Mouse (Mus musculus): Measurements from ENCODE around the gene Rnls. TPM values are rescaled to one million over a fixed set of nuclear protein-coding genes. Genes with fewer than 3 reads are reported as not detected.

The Rnls gene
- polyA plus RNA-seq, 1 experiment from 2014 or later, result 3.1 TPM

DNA sequence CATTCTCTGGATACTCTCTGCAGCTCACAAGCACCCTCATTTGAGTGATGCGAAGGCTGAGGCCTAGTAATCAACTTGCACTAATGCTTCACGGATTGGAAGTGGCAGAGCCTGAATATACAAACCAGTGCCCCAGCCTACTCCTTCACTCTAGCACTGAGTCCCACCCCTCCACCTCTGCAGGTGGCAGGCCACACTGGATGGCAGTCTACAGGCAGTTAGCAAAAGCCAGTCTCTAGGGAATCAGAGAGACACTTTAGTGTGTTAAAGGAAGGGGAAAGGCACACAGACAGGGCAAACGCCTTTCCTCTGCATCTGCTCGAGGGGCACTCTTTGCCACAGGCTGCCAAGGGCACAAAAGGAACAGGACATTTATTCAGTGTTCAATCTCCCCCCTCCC lies 304.1 kb downstream of the Rnls start:
- WGBS (ENCODE audit: insufficient replicate concordance), result 66% methylated on average over 4 of the region's 4 CpGs

More for the DNA sequence above, 304.1 kb downstream of the Rnls start:
- no peak for TF ChIP-seq CTCF (IDR thresholded peaks at IDR 0.05; ENCODE audit: low read depth)
- no peak for TF ChIP-seq EP300 (IDR thresholded peaks at IDR 0.05; ENCODE audit: low read depth)
- no peak overlapping the region for H3K4me3 ChIP-seq (ENCODE audit: low read depth, low read length)
- H3K9me3 ChIP-seq (ENCODE audit: low read length), result no peaks in the 10 kb centered on the region
- H3K36me3 ChIP-seq (replicated peaks; ENCODE audit: insufficient read depth, low read length), result no peaks in the 10 kb centered on the region
- ATAC-seq, result peak; percentile 62
- H3K27me3 ChIP-seq (ENCODE audit: insufficient read depth, low read length), result no peaks in the 10 kb centered on the region
- H3K27ac ChIP-seq (ENCODE audit: low read depth), result peak overlapping the region; percentile 39; the same call in 1 of the 2 replicates
- H3K4me2 ChIP-seq (ENCODE audit: low read depth, low read length), result no peak overlapping the region
- peaks cover 2% of the 10 kb centered on the region; the same call in 1 of the 2 replicates for H3K4me1 ChIP-seq (ENCODE audit: insufficient read depth)
- H3K9ac ChIP-seq (replicated peaks), result no peak overlapping the region
- DNase-seq, result no peak

Small RNAs within 50 kb of the gene (microRNA-seq; reads per million reads assigned to microRNA genes)
- 4.1 reads per million, percentile 3 among the genes with 10 or more reads in this experiment for gene Mir3970

Other genes with a start within 250 kb of the Rnls start
- gene Lipo4, start 125.5 kb upstream of the Rnls start, polyA plus RNA-seq (2015; fragmentation: Nextera tagmentation; extraction: Ambion mirVana), result not detected in 2 replicates
- not detected in 2 replicates for gene Gm8978, start 233.0 kb upstream of the Rnls start, polyA plus RNA-seq (2015; fragmentation: Nextera tagmentation; extraction: Ambion mirVana)